Mouse (Mus musculus) spleen, adult 2 months (tissue): ENCODE data around the gene Erc2.

ENCODE experiments used
- CTCF ChIP-seq: fragments of 200-500 bp; IDR thresholded peaks from 2 replicates; pipeline ENCODE4 v1.5.1; 2011; ENCODE audit warnings: mild to moderate bottlenecking, inconsistent platforms; ENCODE audit not compliant: insufficient read depth, insufficient read length, insufficient replicate concordance; ENCODE audit errors: extremely low read depth
- POLR2A ChIP-seq: fragments of 200-500 bp; IDR thresholded peaks from 2 replicates; pipeline ENCODE4 v1.6.1; 2011; ENCODE audit warnings: low read depth, low read length, inconsistent platforms

DNA sequence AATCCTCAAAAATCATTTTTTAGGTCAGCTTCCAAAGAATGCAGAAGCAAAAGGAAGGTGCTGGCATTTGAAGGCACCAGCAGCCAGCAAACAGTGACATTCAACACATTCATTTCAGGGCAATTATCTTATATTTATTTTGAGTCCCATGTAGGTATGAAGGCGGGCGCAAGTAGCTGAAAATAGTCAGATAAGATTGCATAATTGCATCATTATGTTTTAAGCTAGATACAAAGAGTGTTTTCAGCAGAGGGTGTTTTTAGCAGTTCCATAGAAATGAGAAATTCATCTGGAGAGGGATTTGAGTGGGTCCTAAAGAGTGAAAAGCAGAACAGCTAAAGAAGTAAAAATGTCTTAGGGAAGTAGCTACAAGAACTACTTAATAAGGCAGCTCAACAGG lies 538.6 kb downstream of the Erc2 start:
- no peak for TF ChIP-seq CTCF
- no peak for TF ChIP-seq POLR2A
